Mouse (Mus musculus) embryo, embryonic 10 days (tissue): ENCODE measurements around the gene Pcgf5.

Experiments used
- DNase-seq: peaks from one replicate; pipeline ENCODE4 v3.0.0-alpha.2; 2015; ENCODE audit warnings: low spot score

Pcgf5 gene

GRCm38 (mm10) chr19:36490911-36491310 is 142.8 kb downstream of the Pcgf5 start:
- no peak for DNase-seq

- no peak for DNase-seq
These were observed 147.4 kb downstream of the Pcgf5 start for GRCm38 (mm10) chr19:36495555-36495954.

DNA sequence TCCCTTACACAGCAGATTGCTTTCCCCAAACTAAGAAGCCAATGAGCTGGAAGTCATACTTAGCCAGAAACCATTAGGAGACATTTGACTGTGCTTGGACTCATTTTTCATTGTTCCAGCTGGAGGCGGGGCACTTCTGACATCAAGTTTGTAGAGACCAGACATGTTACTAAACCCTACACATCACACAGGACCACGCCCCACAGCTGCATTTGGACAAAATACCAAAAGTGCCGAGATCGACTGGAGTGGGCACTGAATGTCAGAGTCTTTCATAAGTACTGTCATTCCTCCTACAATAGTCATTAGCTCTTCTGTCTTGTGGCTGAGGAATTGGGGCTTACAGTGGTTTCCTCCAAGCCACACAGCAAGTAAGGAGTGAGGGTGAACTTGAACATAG is 148.4 kb downstream of the Pcgf5 start:
- no peak for DNase-seq

DNA sequence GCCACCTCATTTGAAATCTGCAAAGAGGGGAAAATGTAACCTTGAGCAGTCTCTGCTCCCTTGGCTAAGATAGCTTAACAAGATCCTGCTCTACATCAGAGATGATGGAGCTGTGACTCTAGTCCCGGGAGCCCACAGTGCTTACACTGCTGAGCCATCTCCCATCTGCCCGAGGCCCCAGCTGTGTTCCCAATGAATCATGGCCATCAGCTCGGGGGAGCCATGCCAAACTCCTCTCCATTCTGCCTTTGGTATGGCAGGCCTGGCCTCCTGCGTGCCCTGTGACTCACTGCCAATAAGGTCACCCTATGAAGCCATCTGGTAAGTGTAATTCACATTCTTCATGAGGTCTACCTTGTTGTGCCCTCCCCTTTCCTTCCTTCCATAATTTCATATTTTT is 149.0 kb downstream of the Pcgf5 start:
- DNase-seq, result no peak

DNA sequence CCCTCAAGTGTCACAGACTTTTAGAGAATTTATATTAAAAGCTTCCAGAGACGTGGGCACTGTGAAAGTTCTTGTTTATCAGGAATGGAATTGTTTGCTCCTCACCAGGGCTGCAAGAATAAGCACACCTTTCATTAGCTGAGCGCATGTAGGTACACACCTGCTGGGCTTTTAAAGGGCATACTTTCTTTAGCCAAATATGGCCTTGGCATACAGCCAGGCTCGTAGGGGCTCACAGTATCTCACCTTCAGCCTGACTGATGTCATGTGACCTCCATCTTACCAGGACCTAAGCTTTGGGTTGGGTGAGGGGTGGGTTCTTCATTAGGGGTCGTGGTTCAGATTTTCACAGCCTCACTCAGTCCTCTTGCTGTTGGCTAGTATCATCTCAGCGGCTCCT is 149.6 kb downstream of the Pcgf5 start:
- no peak for DNase-seq

GRCm38 (mm10) chr19:36504716-36505115 is 156.6 kb downstream of the Pcgf5 start:
- no peak for DNase-seq
